Mouse (Mus musculus) hindbrain, embryonic 15.5 days (tissue): Measurements from ENCODE around the gene Olfr1016. TPM values are rescaled to one million over a fixed set of nuclear protein-coding genes. Genes with fewer than 3 reads are reported as not detected.

Source experiments
- ATAC-seq: fragments of 200-750 bp; cut with Nextera tagmentation; 2 replicates; pipeline ENCODE4 v1.8.0; 2017; ENCODE audit warnings: low read depth, moderate number of reproducible peaks, moderate TSS enrichment; ENCODE audit not compliant: low FRiP score
- H3K27ac ChIP-seq: fragments of 300-500 bp; sonication (generic); replicated peaks from 2 replicates; pipeline ENCODE4 v1.5.1; 2015; ENCODE audit warnings: mild to moderate bottlenecking, inconsistent platforms
- H3K27me3 ChIP-seq: fragments of 300-500 bp; sonication (generic); 2 replicates; pipeline ENCODE4 v1.6.1; 2015; ENCODE audit warnings: control low read depth, inconsistent platforms
- H3K36me3 ChIP-seq: fragments of 300-500 bp; sonication (generic); 2 replicates; pipeline ENCODE4 v1.6.1; 2015; ENCODE audit warnings: control low read depth, inconsistent platforms
- H3K4me1 ChIP-seq: fragments of 300-500 bp; sonication (generic); replicated peaks from 2 replicates; pipeline ENCODE4 v1.6.1; 2015; ENCODE audit warnings: control low read depth, inconsistent platforms
- H3K4me2 ChIP-seq: fragments of 300-500 bp; sonication (generic); 2 replicates; pipeline ENCODE4 v1.6.1; 2015; ENCODE audit warnings: moderate library complexity, mild to moderate bottlenecking, inconsistent platforms
- H3K4me3 ChIP-seq: fragments of 300-500 bp; sonication (generic); 2 replicates; pipeline ENCODE4 v1.5.1; 2015; ENCODE audit warnings: mild to moderate bottlenecking, inconsistent platforms
- H3K9ac ChIP-seq: fragments of 300-500 bp; sonication (generic); 2 replicates; pipeline ENCODE4 v1.6.1; 2015; ENCODE audit warnings: inconsistent platforms
- H3K9me3 ChIP-seq: fragments of 300-500 bp; sonication (generic); 2 replicates; pipeline ENCODE4 v1.6.1; 2016; ENCODE audit warnings: control low read depth, inconsistent platforms
- WGBS: fragments of 180-500 bp; shearing (Covaris S2); methylation state at CpG from one replicate; pipeline ENCODE4 v1.1.7; 2015; 5-methylcytosine and 5-hydroxymethylcytosine counted together
- polyA plus RNA-seq: library from polyadenylated mRNA; unstranded; fragments of >200 nt; fragmentation: Nextera tagmentation; extraction: Ambion mirVana; gene quantifications from 2 replicates; pipeline ENCODE4 v1.2.1, GENCODE M21; 2015

Olfr1016 gene
- not detected in 2 replicates for polyA plus RNA-seq

- Histone ChIP-seq H3K4me3 (no peak within 1 kb of the TSS), H3K9ac (no peak within 1 kb of the TSS), H3K4me2 (no peak within 1 kb of the TSS), H3K27me3 (no peaks in the 10 kb centered on the region), H3K27ac (no peak within 1 kb of the TSS), H3K9me3 (no peaks in the 10 kb centered on the region), H3K36me3 (no peaks in the 10 kb centered on the region), H3K4me1 (no peaks in the 10 kb centered on the region)
- ATAC-seq: no peak
- whole genome bisulfite sequencing: 95% methylated on average over 2 of the region's 2 CpGs
Measured at GRCm38 (mm10) chr2:85802444-85802843, at the start of gene Olfr1016. Gene Olfr1016 (minus strand): TSS chr2:85802544.

GRCm38 (mm10) chr2:85846730-85847129 is 44.4 kb upstream of the Olfr1016 start, which contains the start of gene Olfr1020:
Gene Olfr1020 (plus strand): TSS chr2:85847030.
- Histone ChIP-seq H3K36me3 (no peaks in the 10 kb centered on the region), H3K4me1 (no peaks in the 10 kb centered on the region), H3K9me3 (no peaks in the 10 kb centered on the region), H3K9ac (no peak within 1 kb of the TSS), H3K27me3 (no peaks in the 10 kb centered on the region), H3K4me2 (no peak within 1 kb of the TSS), H3K27ac (no peak within 1 kb of the TSS), H3K4me3 (no peak within 1 kb of the TSS)
- ATAC-seq: no peak
- 87% methylated on average over 1 of the region's 1 CpGs for WGBS

DNA sequence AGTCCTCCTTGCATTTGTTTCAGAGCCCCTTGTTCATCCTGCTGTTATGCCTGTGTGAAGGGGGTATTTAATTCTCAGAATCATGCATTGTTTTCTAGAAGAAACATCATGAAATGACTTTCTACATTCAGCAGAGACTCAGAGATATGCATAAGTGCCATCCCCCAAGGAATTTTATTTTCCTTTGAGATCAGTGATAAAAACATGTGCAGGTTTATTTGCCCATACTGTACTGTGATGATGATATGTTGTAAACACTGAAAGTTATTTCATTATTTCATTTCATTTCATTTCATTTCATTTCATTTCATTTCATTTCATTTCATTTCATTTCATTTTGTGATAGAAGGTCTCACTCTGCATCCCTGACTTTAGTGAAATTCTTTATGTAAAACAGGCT is 43.0 kb upstream of the Olfr1016 start, which contains the start of gene Olfr1019:
Gene Olfr1019, minus strand, starts transcription at position 101 of the 400 bp plus-strand sequence.
- no peak for ATAC-seq
- H3K9ac ChIP-seq: no peak within 1 kb of the TSS
- no peak within 1 kb of the TSS for H3K27ac ChIP-seq

GRCm38 (mm10) chr2:85818179-85818578 is 15.8 kb upstream of the Olfr1016 start, which contains the start of gene Olfr1018:
Gene Olfr1018 (plus strand): TSS chr2:85818479.
- Histone ChIP-seq H3K27me3 (no peaks in the 10 kb centered on the region), H3K4me2 (no peak within 1 kb of the TSS), H3K36me3 (no peaks in the 10 kb centered on the region), H3K9ac (no peak within 1 kb of the TSS), H3K9me3 (no peaks in the 10 kb centered on the region), H3K4me1 (no peaks in the 10 kb centered on the region), H3K27ac (no peak within 1 kb of the TSS), H3K4me3 (no peak within 1 kb of the TSS)
- ATAC-seq: no peak

More for the DNA sequence above, 43.0 kb upstream of the Olfr1016 start, which contains the start of gene Olfr1019:
- Histone ChIP-seq H3K4me2 (no peak within 1 kb of the TSS), H3K4me1 (no peaks in the 10 kb centered on the region), H3K36me3 (no peaks in the 10 kb centered on the region), H3K4me3 (no peak within 1 kb of the TSS), H3K27me3 (no peaks in the 10 kb centered on the region), H3K9me3 (no peaks in the 10 kb centered on the region)

DNA sequence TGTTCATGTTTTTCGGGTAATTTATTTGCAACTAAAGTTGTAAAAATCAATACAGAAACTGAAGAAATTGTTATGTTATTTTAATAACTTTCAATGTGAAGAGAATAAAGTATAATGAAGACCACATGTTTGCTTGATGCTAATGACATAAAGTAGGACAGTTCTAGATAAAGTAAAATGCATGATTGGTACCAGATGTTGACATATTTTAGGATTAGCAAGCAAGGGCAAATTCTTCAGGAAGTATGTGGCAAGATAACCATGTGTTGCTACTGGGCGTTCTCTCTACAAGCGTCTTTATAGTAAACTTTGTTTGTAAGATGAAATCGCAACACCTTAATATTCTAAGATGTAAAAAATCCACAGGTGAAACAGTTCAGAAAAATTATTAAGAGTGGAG is 2.2 kb upstream of the Olfr1016 start:
- WGBS: 93% methylated on average over 4 of the region's 4 CpGs
- Histone ChIP-seq H3K27ac (no peak overlapping the region), H3K4me2 (no peak overlapping the region), H3K4me3 (no peak overlapping the region), H3K9me3 (no peaks in the 10 kb centered on the region), H3K27me3 (no peaks in the 10 kb centered on the region), H3K4me1 (no peaks in the 10 kb centered on the region), H3K36me3 (no peaks in the 10 kb centered on the region), H3K9ac (no peak overlapping the region)
- ATAC-seq: no peak

DNA sequence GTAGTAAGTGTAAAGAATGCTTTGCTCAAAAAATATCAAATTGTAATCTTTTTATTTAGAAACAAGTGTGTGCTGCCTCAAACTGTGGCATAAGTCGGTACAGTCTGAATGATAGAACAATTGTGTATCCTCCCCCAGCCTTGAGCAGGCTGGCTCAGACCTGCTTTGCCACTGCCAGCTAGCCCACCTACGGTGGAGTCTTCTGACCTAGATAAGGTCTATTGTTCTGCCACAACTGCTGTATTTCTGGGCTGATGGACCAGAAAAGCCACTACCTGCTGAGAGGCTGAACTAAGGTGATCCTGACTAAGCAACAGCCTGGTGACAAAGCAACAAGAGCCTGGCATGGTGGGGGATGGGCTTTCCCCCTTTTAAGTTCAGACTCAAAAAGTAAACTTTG is 10.0 kb downstream of the Olfr1016 start:
- ATAC-seq: no peak
- Histone ChIP-seq H3K27me3 (no peaks in the 10 kb centered on the region), H3K4me3 (no peak overlapping the region), H3K36me3 (no peaks in the 10 kb centered on the region), H3K9ac (no peak overlapping the region), H3K9me3 (no peaks in the 10 kb centered on the region), H3K4me2 (no peak overlapping the region), H3K4me1 (no peaks in the 10 kb centered on the region), H3K27ac (no peak overlapping the region)
- WGBS: 22% methylated on average over 2 of the region's 2 CpGs

- H3K27me3 ChIP-seq: no peaks in the 10 kb centered on the region
- H3K4me3 ChIP-seq: no peak within 1 kb of the TSS
- no peaks in the 10 kb centered on the region for H3K36me3 ChIP-seq
- no peak within 1 kb of the TSS for H3K27ac ChIP-seq
- no peak for ATAC-seq
- no peak within 1 kb of the TSS for H3K4me2 ChIP-seq
- H3K4me1 ChIP-seq: no peaks in the 10 kb centered on the region
- H3K9ac ChIP-seq: no peak within 1 kb of the TSS
- H3K9me3 ChIP-seq: no peaks in the 10 kb centered on the region
Measured at GRCm38 (mm10) chr2:85781717-85782116, 20.6 kb downstream of the Olfr1016 start, which contains the start of gene Olfr1015. Gene Olfr1015 (plus strand): TSS chr2:85782017.

GRCm38 (mm10) chr2:85772413-85772812 is 29.9 kb downstream of the Olfr1016 start, which contains the start of gene Olfr1014:
Gene Olfr1014 (plus strand): TSS chr2:85772713.
- no peaks in the 10 kb centered on the region for H3K4me1 ChIP-seq
- H3K9ac ChIP-seq: no peak within 1 kb of the TSS
- H3K9me3 ChIP-seq: no peaks in the 10 kb centered on the region
- H3K4me3 ChIP-seq: no peak within 1 kb of the TSS
- no peaks in the 10 kb centered on the region for H3K27me3 ChIP-seq
- H3K27ac ChIP-seq: no peak within 1 kb of the TSS
- no peak for ATAC-seq
- H3K4me2 ChIP-seq: no peak within 1 kb of the TSS
- H3K36me3 ChIP-seq: no peaks in the 10 kb centered on the region

GRCm38 (mm10) chr2:85766798-85767197 is 35.5 kb downstream of the Olfr1016 start, which contains the start of gene Olfr1013:
Gene Olfr1013 (plus strand): TSS chr2:85767098.
- H3K4me3 ChIP-seq: no peak within 1 kb of the TSS
- H3K4me2 ChIP-seq: no peak within 1 kb of the TSS
- no peak within 1 kb of the TSS for H3K9ac ChIP-seq
- H3K27ac ChIP-seq: no peak within 1 kb of the TSS
- H3K36me3 ChIP-seq: no peaks in the 10 kb centered on the region
- no peak for ATAC-seq
- no peaks in the 10 kb centered on the region for H3K9me3 ChIP-seq
- no peaks in the 10 kb centered on the region for H3K27me3 ChIP-seq
- H3K4me1 ChIP-seq: no peaks in the 10 kb centered on the region

DNA sequence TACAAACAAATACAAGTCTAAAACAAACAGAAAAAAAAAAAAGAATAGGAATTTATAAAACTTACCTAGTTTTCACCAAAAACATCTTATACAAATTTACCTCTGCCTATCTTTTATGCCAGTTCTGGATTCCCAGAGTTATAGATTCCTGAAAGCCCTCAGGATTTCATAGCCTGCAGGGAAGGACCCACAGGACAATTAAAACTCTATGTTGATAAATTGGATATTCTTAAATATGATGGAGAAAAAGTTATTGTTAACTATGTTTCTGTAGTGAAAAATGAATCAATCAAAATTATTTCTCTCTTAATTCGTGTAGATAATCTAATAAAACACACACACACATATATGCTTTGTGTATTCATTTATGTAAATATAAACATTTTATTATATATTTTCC is 39.7 kb downstream of the Olfr1016 start, which contains the start of gene Olfr1012:
Gene Olfr1012, minus strand, starts transcription at position 101 of the 400 bp plus-strand sequence.
- Histone ChIP-seq H3K9me3 (no peaks in the 10 kb centered on the region), H3K27ac (no peak within 1 kb of the TSS), H3K36me3 (no peaks in the 10 kb centered on the region), H3K4me3 (no peak within 1 kb of the TSS), H3K4me2 (no peak within 1 kb of the TSS), H3K27me3 (no peaks in the 10 kb centered on the region), H3K9ac (no peak within 1 kb of the TSS), H3K4me1 (no peaks in the 10 kb centered on the region)
- WGBS: 60% methylated on average over 1 of the region's 1 CpGs
- no peak for ATAC-seq

GRCm38 (mm10) chr2:85753822-85754221 is 48.5 kb downstream of the Olfr1016 start:
- 82% methylated on average over 4 of the region's 4 CpGs for WGBS
- no peaks in the 10 kb centered on the region for H3K27me3 ChIP-seq
- no peaks in the 10 kb centered on the region for H3K9me3 ChIP-seq
- no peak overlapping the region for H3K4me2 ChIP-seq
- no peak overlapping the region for H3K4me3 ChIP-seq
- no peaks in the 10 kb centered on the region for H3K36me3 ChIP-seq
- H3K27ac ChIP-seq: no peak overlapping the region
- H3K4me1 ChIP-seq: no peaks in the 10 kb centered on the region
- no peak overlapping the region for H3K9ac ChIP-seq
- no peak for ATAC-seq
